Comparison of ENCODE assay signal across 26 mouse cellular contexts in the genomic region with DNA sequence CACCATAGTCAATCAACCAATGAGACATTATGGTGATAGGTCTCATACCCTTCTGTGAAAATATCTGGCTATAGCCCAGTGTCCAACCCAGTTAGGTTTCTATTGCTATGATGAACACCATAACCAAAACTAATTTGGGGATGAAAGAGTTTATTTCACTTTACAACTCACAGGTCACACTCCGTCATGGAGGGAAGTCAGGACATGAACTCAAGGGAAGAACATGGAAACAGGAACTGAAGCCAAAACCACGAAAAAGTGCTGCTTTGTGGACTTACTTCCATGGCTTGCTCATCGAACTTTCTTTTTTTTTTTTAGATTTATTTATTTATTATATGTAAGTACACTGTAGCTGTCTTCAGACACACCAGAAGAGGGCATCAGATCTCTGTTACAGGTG.
"Had no signal": no experiment of that assay in that cellular context is flagged by ENCODE, and none has a peak within 500 bp of the region (broad histone marks: within the 10 kb centered on the region; RNA-seq: fewer than 3 reads in every experiment).

No protein-coding gene starts in this region.

- H3K27me3 ChIP-seq: heart, embryonic 13.5 days; heart, embryonic 15.5 days; hindbrain, embryonic 13.5 days; hindbrain, embryonic 15.5 days; kidney, embryonic 15.5 days; limb, embryonic 13.5 days; limb, embryonic 15.5 days; liver, embryonic 12.5 days had no signal

- H3K27ac ChIP-seq: gastrocnemius, adult 2 months; heart, adult 2 months; heart, embryonic 13.5 days; heart, embryonic 15.5 days; hindbrain, embryonic 13.5 days; hindbrain, embryonic 15.5 days; hindbrain, postnatal 0 days; kidney, embryonic 15.5 days; kidney, postnatal 0 days; limb, embryonic 13.5 days; limb, embryonic 15.5 days; liver, embryonic 12.5 days had no signal

- H3K9me3 ChIP-seq: heart, embryonic 13.5 days; heart, embryonic 15.5 days; hindbrain, embryonic 13.5 days; hindbrain, embryonic 15.5 days; kidney, embryonic 15.5 days; limb, embryonic 13.5 days; limb, embryonic 15.5 days; liver, embryonic 12.5 days had no signal

- H3K4me1 ChIP-seq: heart, embryonic 13.5 days; heart, embryonic 15.5 days; hindbrain, embryonic 13.5 days; hindbrain, embryonic 15.5 days; kidney, embryonic 15.5 days; limb, embryonic 13.5 days; limb, embryonic 15.5 days; liver, embryonic 12.5 days had no signal

- DNase-seq: gastrocnemius, adult 2 months; gastrocnemius, postnatal 10 days; gastrocnemius, postnatal 25 days; heart, adult 11 months; heart, adult 2 months; heart, postnatal 14 days; heart, postnatal 36 days; kidney, adult 11 months; kidney, adult 9 months; kidney, postnatal 14 days; kidney, postnatal 36 days; layer of hippocampus, adult 9-11 months; layer of hippocampus, postnatal 36 days; left cerebral cortex, postnatal 4 days had no signal

- H3K4me3 ChIP-seq: gastrocnemius, adult 2 months; heart, adult 2 months; heart, embryonic 13.5 days; heart, embryonic 15.5 days; hindbrain, embryonic 13.5 days; hindbrain, embryonic 15.5 days; kidney, embryonic 15.5 days; limb, embryonic 13.5 days; limb, embryonic 15.5 days; liver, embryonic 12.5 days had no signal

- H3K36me3 ChIP-seq: heart, embryonic 13.5 days; heart, embryonic 15.5 days; hindbrain, embryonic 13.5 days; hindbrain, embryonic 15.5 days; kidney, embryonic 15.5 days; limb, embryonic 13.5 days; limb, embryonic 15.5 days; liver, embryonic 12.5 days had no signal

- ATAC-seq: hindbrain, postnatal 0 days; intestine, embryonic 16.5 days; liver, embryonic 12.5 days had no signal

- H3K9ac ChIP-seq: heart, embryonic 13.5 days; heart, embryonic 15.5 days; hindbrain, embryonic 13.5 days; hindbrain, embryonic 15.5 days; kidney, embryonic 15.5 days; limb, embryonic 13.5 days; limb, embryonic 15.5 days; liver, embryonic 12.5 days had no signal

- H3K4me2 ChIP-seq: heart, embryonic 11.5 days; heart, embryonic 13.5 days; heart, embryonic 15.5 days; hindbrain, embryonic 13.5 days; hindbrain, embryonic 15.5 days; kidney, embryonic 15.5 days; limb, embryonic 13.5 days; limb, embryonic 15.5 days; liver, embryonic 12.5 days had no signal
